Mouse (Mus musculus): ENCODE results near the gene Senp7. TPM values are rescaled to one million over a fixed set of nuclear protein-coding genes. Genes with fewer than 3 reads are reported as not detected.
"Not testable (repeated sequence)": the region's sequence is repeated elsewhere in the genome, so short reads cannot be mapped to it uniquely, and the experiment has no call there.

Senp7 gene
- total RNA-seq, 4 experiments from 2014 or later, result 18.0 to 33.3 (median 25.4) TPM

DNA sequence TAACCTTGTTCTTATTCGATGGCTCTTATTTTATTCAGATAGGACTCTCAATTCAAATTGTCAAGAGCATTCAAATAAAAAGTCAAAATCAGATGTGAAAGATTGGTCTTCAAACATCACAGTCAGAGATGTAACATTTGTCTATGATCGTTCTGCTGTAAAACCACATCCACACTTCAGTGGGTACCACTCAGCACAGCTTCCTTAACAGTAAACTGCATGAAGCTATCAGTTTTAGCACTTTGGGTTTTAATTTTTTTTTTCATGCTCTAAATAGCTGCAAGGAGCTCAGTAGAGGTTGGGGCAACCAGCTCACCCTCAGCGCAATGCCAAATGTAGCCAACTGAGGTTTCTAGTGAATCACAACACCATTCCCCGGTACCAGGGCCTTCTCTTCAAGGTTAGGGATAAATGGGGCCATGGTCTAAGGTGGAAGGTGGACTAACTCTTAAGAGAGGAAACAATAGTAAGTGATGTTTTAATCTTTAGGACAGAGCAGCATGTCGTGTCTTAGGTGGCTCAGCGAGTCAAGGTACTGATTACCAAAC, 20.5 kb downstream of the Senp7 start:
- DNase-seq, result no peak

DNA sequence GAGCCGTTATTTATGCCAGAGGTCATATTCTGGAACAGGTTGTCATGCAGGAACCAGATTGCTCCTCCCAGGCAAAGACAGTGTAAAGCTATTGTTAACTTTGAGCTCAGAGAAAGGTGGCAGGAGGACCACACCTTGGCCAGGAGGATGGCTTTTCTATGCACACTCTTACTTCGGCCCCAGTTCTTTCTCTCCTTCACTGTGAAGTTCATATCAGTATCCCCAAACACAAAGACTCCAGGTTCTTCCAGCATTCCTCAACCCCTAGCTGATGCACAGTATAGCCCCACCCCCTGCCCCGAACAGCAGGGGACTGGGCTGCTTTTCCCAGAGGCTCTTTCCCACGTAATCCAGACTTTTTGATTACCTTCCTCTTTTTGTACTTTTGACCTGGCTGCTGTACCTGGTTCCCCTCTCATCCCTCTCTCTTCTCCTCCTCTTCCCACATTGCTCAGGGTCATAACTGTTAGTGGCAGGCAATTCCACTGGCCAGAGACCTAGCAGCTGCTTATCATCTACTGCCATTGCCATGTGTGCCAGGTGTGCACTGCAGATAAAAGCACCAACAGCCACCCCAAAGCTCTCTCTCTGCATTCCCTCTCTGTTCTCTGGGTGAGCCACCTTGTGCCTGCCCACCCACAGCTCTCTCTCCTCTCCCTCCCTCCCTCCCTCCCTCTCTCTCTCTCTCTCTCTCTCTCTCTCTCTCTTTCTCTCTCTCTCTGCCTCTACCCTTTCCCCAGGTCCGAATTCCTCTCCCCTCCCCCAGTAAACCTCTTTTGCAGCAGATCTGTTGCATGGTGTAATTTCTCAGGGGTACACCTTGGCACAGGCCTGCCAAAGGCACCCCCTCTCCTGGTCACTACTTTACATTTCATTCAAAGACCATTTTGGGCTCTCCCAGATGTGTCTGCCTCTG, 23.4 kb downstream of the Senp7 start:
- no peak for DNase-seq

DNA sequence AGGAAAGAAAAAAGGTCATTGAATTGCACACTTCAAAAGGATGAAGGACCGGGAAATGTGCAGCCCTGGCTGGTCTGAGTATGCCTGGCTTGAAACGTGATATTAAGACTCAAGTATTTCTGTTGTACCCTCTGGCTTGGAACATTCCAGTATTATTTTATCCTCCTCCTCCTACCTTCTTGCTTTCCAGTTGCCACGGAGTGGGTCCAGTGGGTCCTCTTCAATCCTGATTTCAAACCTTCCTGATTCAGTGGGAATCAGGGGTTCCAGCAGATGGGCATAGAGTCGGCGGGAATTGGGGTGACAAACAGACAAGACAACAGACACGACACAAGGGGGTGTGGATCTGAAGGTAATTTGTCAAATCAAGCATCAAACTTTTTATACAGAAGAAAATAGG, 24.4 kb downstream of the Senp7 start:
- DNase-seq, result no peak

- not testable (repeated sequence) for DNase-seq
Observed at GRCm38 (mm10) chr16:56073150-56073549, 25.0 kb downstream of the Senp7 start.

GRCm38 (mm10) chr16:56074122-56074521, 26.0 kb downstream of the Senp7 start:
- DNase-seq, result no peak

DNA sequence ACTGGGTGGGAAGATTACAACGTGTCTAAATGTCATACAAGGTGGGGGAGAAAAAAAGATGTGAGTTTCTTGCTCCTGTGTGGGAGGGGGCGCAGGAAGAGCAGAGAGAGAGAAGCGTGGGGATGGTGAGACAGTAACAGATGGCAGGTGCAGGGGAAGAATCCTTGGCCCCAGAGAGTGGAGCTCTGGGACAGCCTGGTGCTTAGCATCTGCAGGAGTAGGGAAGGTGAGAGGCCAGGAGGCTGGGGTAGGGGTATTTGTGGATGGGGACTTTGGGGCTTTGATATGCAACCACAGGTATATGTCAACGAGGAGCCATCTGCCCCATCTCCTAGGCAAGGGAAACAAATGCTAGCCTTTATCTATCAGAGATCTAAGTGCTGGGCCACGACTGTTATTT, 26.4 kb downstream of the Senp7 start:
- no peak for DNase-seq

- peak; percentile 78 for DNase-seq
Observed at GRCm38 (mm10) chr16:56075222-56076111, 27.3 kb downstream of the Senp7 start.

- no peak for DNase-seq
Observed at GRCm38 (mm10) chr16:56076121-56076869, 28.2 kb downstream of the Senp7 start.

DNA sequence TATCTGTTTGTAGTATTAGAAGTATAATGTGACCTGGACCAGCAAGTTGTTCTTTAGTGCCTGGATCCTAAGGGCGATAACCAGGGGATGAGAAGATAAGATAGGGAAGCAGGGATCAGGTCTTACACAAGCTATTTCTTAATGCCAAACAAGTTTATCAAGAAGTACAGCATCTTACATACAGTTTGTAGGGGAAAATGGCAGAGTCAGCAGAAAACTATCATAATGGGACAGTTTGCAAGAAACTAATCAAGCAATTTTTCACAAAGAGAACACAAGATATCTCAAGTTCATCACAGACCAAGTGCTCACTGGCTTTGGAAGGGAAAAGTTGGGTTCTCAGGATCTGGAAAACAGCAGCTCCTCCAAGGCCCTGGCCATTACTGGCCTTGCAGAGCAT, 31.3 kb downstream of the Senp7 start:
- DNase-seq, result no peak

- DNase-seq, result no peak
Observed at GRCm38 (mm10) chr16:56081691-56082090, 33.6 kb downstream of the Senp7 start.

- DNase-seq, result no peak
Observed at GRCm38 (mm10) chr16:56086336-56086735, 38.2 kb downstream of the Senp7 start.

DNA sequence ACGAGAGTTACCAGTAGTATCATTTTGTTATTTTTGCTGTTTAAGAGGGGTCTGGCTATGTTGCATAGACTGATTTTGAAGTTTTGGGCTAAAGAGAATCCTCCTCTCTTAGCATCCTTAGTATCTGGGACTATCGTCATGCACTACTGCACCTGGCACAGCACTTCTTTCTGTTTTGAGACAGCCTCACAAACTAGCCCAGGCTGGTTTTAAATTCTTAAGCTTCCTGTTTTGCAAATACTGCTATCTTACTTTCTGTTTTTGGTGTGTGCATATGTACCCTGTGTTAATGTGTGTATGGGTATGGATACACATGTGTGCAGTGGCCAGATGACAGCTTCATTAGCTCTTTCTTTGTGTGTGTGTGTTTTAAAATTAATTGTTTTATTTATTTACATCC, 42.2 kb downstream of the Senp7 start:
- DNase-seq, result no peak

- not testable (repeated sequence) for DNase-seq
Observed at GRCm38 (mm10) chr16:56096401-56097018, 48.4 kb downstream of the Senp7 start.

DNA sequence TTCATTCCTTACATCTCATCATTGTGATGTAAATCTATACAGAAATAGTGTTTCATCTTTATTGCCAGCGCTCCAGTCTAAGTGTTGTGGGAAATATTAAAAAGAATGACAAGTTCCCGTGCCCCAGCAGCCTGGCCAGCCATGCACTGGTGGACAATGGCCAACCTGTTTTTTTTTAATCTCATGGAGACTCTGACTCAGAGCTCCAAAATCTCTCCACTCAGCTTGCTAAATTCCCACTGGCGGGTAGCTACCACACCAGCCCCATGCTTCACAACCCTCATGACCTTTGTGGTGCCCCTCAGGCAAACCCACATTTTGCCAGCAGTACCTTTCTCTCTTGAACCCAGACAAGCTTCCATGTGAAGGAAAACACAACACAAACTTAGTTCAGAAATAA, 67.6 kb downstream of the Senp7 start:
- no peak for DNase-seq

GRCm38 (mm10) chr16:56116155-56116554, 68.0 kb downstream of the Senp7 start:
- DNase-seq, result no peak

- DNase-seq, result no peak
Observed at GRCm38 (mm10) chr16:56117327-56118180, 69.4 kb downstream of the Senp7 start.

GRCm38 (mm10) chr16:56122517-56122916, 74.4 kb downstream of the Senp7 start:
- no peak for DNase-seq

DNA sequence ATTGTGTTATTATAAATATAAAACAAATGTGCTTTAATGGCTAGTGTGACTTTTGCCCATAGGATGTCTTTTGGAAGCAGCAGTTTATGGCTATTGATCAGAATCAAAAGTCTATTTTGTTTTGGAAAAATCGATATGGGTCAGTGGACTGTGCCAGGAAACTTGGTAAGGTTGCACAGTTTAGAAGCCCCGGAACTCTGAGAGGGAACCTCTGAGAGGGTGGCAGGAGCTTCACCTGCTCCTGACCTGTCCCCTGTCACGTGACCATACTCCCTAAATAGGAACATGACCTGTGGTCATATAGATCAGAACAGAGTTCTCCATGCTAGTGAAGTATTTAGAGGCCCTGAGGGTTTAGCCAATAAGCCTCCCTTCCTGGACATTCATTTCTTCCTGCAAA, 75.9 kb downstream of the Senp7 start:
- DNase-seq, result no peak

GRCm38 (mm10) chr16:56131666-56132065, 83.5 kb downstream of the Senp7 start:
- DNase-seq, result no peak

DNA sequence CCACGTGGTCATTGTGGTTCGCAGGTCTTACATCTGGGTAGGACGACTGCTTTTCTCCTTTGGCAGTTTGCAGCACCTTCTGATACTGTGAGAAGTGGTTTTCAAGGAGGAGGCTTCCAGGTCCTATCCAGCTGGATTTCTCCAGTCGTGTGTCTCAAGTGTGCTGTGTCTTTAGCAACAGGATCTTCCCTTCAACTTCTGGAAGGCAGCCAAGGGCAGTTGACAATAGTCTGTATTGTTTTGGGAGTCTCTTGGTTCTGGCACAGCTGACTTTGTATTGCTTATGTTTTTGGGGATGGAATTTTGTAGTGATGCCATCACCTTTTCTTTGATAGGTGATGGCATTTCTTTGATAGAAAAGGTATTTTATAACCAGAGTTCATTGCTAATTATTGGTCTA, 86.0 kb downstream of the Senp7 start:
- no peak for DNase-seq

- not testable (repeated sequence) for DNase-seq
Observed at GRCm38 (mm10) chr16:56137672-56138071, 89.5 kb downstream of the Senp7 start.

All from adrenal gland, adult 8-10 months (tissue).